Mouse (Mus musculus) limb, embryonic 12.5 days (tissue): ENCODE results near the gene Syncrip. TPM values are rescaled to one million over a fixed set of nuclear protein-coding genes. Genes with fewer than 3 reads are reported as not detected.

Experiments used
- ATAC-seq: fragments of 200-750 bp; cut with Nextera tagmentation; 2 replicates; pipeline ENCODE4 v1.8.0; 2017; ENCODE audit warnings: low read depth, moderate TSS enrichment; ENCODE audit not compliant: insufficient number of reproducible peaks, insufficient read depth, low FRiP score, low TSS enrichment
- H3K27ac ChIP-seq: fragments of 300-500 bp; sonication (generic); 2 replicates; pipeline ENCODE4 v1.5.1; 2016; ENCODE audit warnings: mild to moderate bottlenecking, moderate library complexity
- H3K27me3 ChIP-seq: fragments of 300-500 bp; sonication (generic); 2 replicates; pipeline ENCODE4 v1.6.1; 2016; ENCODE audit warnings: mild to moderate bottlenecking, moderate library complexity
- H3K36me3 ChIP-seq: fragments of 300-500 bp; sonication (generic); 2 replicates; pipeline ENCODE4 v1.6.1; 2016; ENCODE audit warnings: mild to moderate bottlenecking, moderate library complexity
- H3K4me1 ChIP-seq: fragments of 300-500 bp; sonication (generic); replicated peaks from 2 replicates; pipeline ENCODE4 v1.6.1; 2016
- H3K4me2 ChIP-seq: fragments of 300-500 bp; sonication (generic); 2 replicates; pipeline ENCODE4 v1.6.1; 2016; ENCODE audit warnings: mild to moderate bottlenecking, moderate library complexity
- H3K4me3 ChIP-seq: fragments of 300-500 bp; sonication (generic); replicated peaks from 2 replicates; pipeline ENCODE4 v1.5.1; 2016; ENCODE audit warnings: mild to moderate bottlenecking
- H3K9ac ChIP-seq: fragments of 300-500 bp; sonication (generic); replicated peaks from 2 replicates; pipeline ENCODE4 v1.6.1; 2016; ENCODE audit warnings: mild to moderate bottlenecking, moderate library complexity
- H3K9me3 ChIP-seq: fragments of 300-500 bp; sonication (generic); 2 replicates; pipeline ENCODE4 v1.6.1; 2016; ENCODE audit warnings: mild to moderate bottlenecking, moderate library complexity
- WGBS: fragments of 180-500 bp; shearing (Covaris S2); methylation state at CpG from one replicate; pipeline ENCODE4 v1.1.7; 2016; 5-methylcytosine and 5-hydroxymethylcytosine counted together
- polyA plus RNA-seq: library from polyadenylated mRNA; unstranded; fragments of >200 nt; fragmentation: Nextera tagmentation; extraction: Ambion mirVana; gene quantifications from 2 replicates; pipeline ENCODE4 v1.2.1, GENCODE M21; 2016

Syncrip gene
- polyA plus RNA-seq, 1 experiment from 2014 or later, result 124 TPM

- Histone ChIP-seq H3K4me3 (no peak overlapping the region), H3K27ac (no peak overlapping the region), H3K9ac (no peak overlapping the region), H3K4me2 (no peak overlapping the region), H3K4me1 (no peaks in the 10 kb centered on the region), H3K27me3 (no peaks in the 10 kb centered on the region), H3K9me3 (no peaks in the 10 kb centered on the region), H3K36me3 (peaks cover 26% of the 10 kb centered on the region; the same call in 1 of the 2 replicates)
- 94% methylated on average over 4 of the region's 4 CpGs for WGBS
- no peak for ATAC-seq
These were observed 59.9 kb downstream of the Syncrip start for GRCm38 (mm10) chr9:88422428-88422827.

- Histone ChIP-seq H3K27me3 (no peaks in the 10 kb centered on the region), H3K27ac (no peak overlapping the region), H3K9ac (no peak overlapping the region), H3K4me2 (no peak overlapping the region), H3K9me3 (no peaks in the 10 kb centered on the region), H3K36me3 (peaks cover 25% of the 10 kb centered on the region; the same call in 1 of the 2 replicates), H3K4me1 (no peaks in the 10 kb centered on the region), H3K4me3 (no peak overlapping the region)
- ATAC-seq, result no peak
- 67% methylated on average over 1 of the region's 1 CpGs for WGBS
These were observed 65.6 kb downstream of the Syncrip start for GRCm38 (mm10) chr9:88416752-88417151.

GRCm38 (mm10) chr9:88409978-88410377, 72.4 kb downstream of the Syncrip start:
- Histone ChIP-seq H3K4me1 (no peaks in the 10 kb centered on the region), H3K9me3 (no peaks in the 10 kb centered on the region), H3K4me3 (no peak overlapping the region), H3K4me2 (no peak overlapping the region), H3K27ac (no peak overlapping the region), H3K9ac (no peak overlapping the region), H3K27me3 (no peaks in the 10 kb centered on the region), H3K36me3 (peaks cover 14% of the 10 kb centered on the region; the same call in 1 of the 2 replicates)
- ATAC-seq, result no peak
- 81% methylated on average over 2 of the region's 2 CpGs for WGBS

GRCm38 (mm10) chr9:88404515-88404914, 77.9 kb downstream of the Syncrip start:
- Histone ChIP-seq H3K4me2 (no peak overlapping the region), H3K4me1 (no peaks in the 10 kb centered on the region), H3K9me3 (no peaks in the 10 kb centered on the region), H3K9ac (no peak overlapping the region), H3K27ac (no peak overlapping the region), H3K36me3 (peaks cover 27% of the 10 kb centered on the region), H3K27me3 (no peaks in the 10 kb centered on the region), H3K4me3 (no peak overlapping the region)
- no peak for ATAC-seq
- 92% methylated on average over 6 of the region's 6 CpGs for WGBS

- no peaks in the 10 kb centered on the region for H3K9me3 ChIP-seq
- H3K27me3 ChIP-seq, result no peaks in the 10 kb centered on the region
- no peaks in the 10 kb centered on the region for H3K4me1 ChIP-seq
- H3K4me3 ChIP-seq, result no peak overlapping the region
- no peak overlapping the region for H3K4me2 ChIP-seq
- peaks cover 27% of the 10 kb centered on the region for H3K36me3 ChIP-seq
- 80% methylated on average over 10 of the region's 10 CpGs for WGBS
- ATAC-seq, result no peak
- H3K27ac ChIP-seq, result no peak overlapping the region
- no peak overlapping the region for H3K9ac ChIP-seq
These were observed 78.3 kb downstream of the Syncrip start for GRCm38 (mm10) chr9:88404088-88404487.

- no peak overlapping the region for H3K4me2 ChIP-seq
- no peaks in the 10 kb centered on the region for H3K4me1 ChIP-seq
- WGBS, result 90% methylated on average over 1 of the region's 1 CpGs
- H3K9me3 ChIP-seq, result no peaks in the 10 kb centered on the region
- no peak for ATAC-seq
- peaks cover 43% of the 10 kb centered on the region for H3K36me3 ChIP-seq
- no peak overlapping the region for H3K4me3 ChIP-seq
- H3K27me3 ChIP-seq, result no peaks in the 10 kb centered on the region
- H3K27ac ChIP-seq, result no peak overlapping the region
- H3K9ac ChIP-seq, result no peak overlapping the region
These were observed 83.9 kb downstream of the Syncrip start for GRCm38 (mm10) chr9:88398461-88398860.

Other genes with a start within 250 kb of the Syncrip start
- 6.5 and 6.8 TPM in 2 replicates for gene Nt5e, start 155.4 kb downstream of the Syncrip start, polyA plus RNA-seq
- gene Snx14, start 43.6 kb downstream of the Syncrip start, polyA plus RNA-seq, result 23.2 and 24.9 TPM in 2 replicates
- 0.93 and 1.7 TPM in 2 replicates for gene Gm20537, start 26.0 kb downstream of the Syncrip start, polyA plus RNA-seq
- gene Zfp949, start 65.4 kb upstream of the Syncrip start, polyA plus RNA-seq, result 12.7 and 14.3 TPM in 2 replicates
- 0.20 TPM in 1 of 2 replicates, not detected in the other for gene Trim43a, start 98.3 kb upstream of the Syncrip start, polyA plus RNA-seq
- 36.6 and 42.9 TPM in 2 replicates for gene Mthfsl, start 237.7 kb upstream of the Syncrip start, polyA plus RNA-seq
- 0.28 and 0.44 TPM in 2 replicates for gene Bcl2a1d, start 249.3 kb upstream of the Syncrip start, polyA plus RNA-seq